Mouse (Mus musculus) testis, postnatal 14 days (tissue): ENCODE measurements around the gene Dlx3.

Source experiments
- DNase-seq: peaks from one replicate; pipeline ENCODE4 v3.0.0; 2021; ENCODE audit warnings: low spot score

The Dlx3 gene

GRCm38 (mm10) chr11:95125366-95125948 is 5.5 kb downstream of the Dlx3 start:
- DNase-seq: no peak

- no peak for DNase-seq
Measured at GRCm38 (mm10) chr11:95126272-95127245, 6.6 kb downstream of the Dlx3 start.

GRCm38 (mm10) chr11:95128359-95128758 is 8.4 kb downstream of the Dlx3 start:
- DNase-seq: no peak

DNA sequence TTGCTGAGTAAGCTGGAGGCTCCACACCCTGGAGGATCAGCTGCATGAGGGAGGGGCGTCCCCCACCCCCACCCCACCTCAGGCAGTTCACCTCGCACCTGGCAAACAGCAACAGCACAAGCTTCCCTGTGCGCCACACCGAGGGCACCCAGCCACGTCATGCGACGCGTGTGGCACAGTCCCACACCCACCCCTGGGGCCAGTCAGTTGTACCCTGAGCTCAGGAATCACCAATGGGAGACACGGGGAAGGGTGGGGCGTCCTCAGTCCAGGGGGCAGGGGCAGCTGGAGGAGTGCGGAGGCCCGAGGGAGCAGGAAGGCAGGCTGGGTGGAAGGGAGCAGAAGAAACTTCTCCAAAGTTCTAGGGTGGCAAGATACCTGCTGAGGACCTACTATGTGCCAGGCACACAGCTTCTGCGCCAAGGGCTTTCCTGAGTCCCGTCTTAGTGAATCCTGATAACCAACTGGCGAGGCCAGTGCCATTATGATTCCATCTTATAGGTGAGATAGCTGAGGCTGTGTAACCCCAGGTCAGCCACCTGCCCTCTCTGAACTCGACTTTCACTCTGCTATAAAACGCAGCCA is 10.8 kb downstream of the Dlx3 start:
- DNase-seq: no peak

DNA sequence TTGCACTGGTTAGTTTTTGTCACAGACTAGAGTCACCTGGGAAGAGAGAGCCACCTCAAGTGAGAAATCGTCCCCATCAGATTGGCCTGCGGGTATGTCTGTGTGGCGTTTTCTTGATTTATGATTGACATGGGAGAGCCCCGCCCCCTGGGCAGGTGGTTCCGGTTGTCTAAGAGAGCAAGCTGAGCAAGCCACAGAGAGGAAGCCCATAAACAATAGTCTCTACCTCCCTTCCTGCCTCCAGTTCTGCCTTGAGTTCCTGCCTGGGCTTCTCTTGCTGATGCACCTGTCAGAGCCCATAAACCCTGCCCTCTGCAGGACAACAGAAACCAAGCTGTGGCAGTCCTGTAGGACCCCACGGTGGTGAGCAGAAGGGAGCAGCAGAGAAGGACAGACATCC is 13.4 kb downstream of the Dlx3 start:
- no peak for DNase-seq

DNA sequence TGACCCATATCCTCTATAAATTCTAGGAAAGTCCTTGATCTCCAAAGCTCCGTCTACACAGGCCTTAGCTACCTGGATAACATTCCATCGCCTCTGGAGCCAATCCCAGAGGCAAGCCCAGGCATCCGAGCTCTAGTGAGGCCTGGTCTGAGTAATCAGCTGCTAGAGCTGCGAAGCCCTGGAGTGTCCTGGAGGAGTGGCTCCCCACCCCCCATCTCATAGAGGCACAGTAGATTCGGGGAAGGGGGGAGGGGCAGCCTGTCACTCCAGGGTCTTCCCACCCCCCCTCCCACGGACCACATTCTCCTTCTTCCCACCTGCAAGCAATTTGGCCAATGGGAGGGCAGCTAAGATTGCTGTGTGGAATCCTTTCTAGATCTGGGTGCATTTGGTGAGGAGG is 17.4 kb downstream of the Dlx3 start:
- no peak for DNase-seq

- no peak for DNase-seq
Measured at GRCm38 (mm10) chr11:95139871-95140270, 20.0 kb downstream of the Dlx3 start.

- no peak for DNase-seq
Measured at GRCm38 (mm10) chr11:95142258-95142657, 22.3 kb downstream of the Dlx3 start.

- DNase-seq: no peak
Measured at GRCm38 (mm10) chr11:95142980-95143575, 23.2 kb downstream of the Dlx3 start.

DNA sequence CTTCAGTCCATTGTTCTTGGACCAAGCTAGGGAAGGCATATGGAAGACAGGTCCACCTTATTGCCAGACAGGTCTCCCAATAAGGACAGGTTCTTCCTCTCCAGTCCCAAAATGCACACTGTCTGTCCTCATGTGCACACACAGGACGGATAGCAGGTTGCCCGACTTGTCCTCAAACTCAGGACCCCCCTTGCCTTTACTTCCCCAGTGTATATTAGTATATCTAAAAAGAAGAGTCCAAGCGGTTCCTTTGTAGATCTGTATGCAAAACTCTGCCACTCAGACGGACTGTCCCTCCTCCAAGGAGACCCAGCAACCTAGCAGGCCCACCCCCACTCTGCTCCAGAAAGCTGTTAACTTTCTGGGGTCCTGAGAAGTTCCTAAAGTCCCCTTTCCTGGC is 23.7 kb downstream of the Dlx3 start:
- no peak for DNase-seq

- DNase-seq: no peak
Measured at GRCm38 (mm10) chr11:95144091-95144945, 24.4 kb downstream of the Dlx3 start.

DNA sequence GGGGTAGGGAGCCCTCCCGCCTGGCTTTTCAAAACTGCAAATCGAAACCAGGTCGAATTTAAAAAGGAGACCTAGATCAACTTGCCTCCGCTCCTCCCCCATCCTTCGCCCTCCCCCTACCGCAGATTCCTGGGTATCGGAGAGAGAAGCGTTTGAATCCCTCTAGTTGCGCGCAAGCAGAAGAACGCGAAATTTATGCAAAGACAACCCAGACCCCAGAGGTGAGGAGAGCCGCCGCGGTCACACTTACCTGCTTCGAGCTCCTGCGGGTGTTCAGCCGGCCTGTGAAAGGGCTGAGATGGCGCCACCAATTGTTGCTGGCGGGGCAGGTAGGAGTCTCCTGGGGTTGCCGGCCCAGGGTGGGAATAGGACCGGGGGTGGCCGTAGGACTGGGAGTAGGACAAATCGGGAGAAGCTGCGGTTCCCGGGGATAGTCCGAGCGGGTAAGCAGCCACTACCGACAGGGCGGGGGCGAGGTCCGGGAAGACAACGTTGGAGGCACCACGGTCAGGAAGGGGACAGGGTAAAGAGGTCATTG is 25.1 kb downstream of the Dlx3 start:
- DNase-seq: no peak

- DNase-seq: no peak
Measured at GRCm38 (mm10) chr11:95145851-95146403, 26.0 kb downstream of the Dlx3 start, which contains the start of gene Dlx4. Dlx4 (minus strand) TSS chr11:95146263.

DNA sequence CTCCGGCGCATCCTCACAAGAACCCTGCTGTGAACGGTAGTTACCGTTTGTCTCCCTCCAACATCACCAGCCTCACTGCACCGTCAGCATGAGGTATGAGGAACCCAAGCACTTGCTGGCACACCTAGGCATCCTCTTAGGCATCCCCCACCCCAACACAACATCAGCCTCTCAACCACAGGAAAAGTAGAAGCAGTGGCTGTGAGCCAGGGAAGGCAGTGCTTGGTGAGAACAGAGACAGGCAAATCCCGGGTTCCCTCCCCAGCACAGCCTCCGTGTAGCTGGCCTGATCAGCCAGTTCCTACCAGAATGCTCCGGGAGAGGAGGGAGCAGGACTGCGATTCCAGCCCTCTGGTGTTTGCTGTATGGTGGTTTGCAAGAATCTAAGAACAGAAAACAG is 28.8 kb downstream of the Dlx3 start:
- DNase-seq: no peak

DNA sequence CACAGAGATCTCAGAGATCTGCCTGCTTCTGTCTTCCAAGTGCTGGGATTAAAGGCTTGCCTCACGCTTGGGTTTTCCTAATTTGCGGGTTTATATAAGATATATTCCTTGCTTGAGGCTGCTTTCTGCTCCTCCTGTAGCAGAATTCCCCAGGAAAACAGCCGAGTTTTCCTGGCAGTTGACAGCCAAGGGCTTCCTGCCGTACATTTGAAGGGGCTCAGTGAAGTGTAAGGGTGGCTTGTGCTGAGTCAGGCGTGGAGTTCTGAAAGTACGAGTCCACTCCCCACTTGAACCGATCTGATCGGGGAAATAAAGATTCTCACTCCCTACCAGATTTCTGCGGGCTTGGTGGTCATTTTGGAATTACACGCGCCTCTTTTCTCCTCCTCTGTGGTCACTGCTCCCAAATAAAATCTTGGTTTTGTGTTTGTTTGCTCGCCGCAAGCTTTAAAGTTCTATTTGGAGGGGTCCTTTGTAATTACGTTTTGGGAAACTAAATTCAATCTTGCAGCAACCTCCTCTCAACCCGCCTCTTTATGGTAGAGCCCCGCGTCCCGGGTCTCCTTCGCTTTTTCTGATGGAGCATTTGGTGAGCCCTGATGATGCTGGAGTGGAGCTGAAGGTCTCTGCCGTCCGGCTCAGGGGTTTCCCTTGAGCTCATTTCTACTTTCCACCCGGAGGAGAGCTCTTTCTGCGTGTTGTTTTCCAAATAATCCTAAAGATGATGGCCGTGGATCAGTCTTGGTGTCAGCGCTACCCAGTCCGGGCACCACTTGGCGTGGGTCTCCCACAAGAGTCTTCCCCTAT is 29.7 kb downstream of the Dlx3 start:
- no peak for DNase-seq

DNA sequence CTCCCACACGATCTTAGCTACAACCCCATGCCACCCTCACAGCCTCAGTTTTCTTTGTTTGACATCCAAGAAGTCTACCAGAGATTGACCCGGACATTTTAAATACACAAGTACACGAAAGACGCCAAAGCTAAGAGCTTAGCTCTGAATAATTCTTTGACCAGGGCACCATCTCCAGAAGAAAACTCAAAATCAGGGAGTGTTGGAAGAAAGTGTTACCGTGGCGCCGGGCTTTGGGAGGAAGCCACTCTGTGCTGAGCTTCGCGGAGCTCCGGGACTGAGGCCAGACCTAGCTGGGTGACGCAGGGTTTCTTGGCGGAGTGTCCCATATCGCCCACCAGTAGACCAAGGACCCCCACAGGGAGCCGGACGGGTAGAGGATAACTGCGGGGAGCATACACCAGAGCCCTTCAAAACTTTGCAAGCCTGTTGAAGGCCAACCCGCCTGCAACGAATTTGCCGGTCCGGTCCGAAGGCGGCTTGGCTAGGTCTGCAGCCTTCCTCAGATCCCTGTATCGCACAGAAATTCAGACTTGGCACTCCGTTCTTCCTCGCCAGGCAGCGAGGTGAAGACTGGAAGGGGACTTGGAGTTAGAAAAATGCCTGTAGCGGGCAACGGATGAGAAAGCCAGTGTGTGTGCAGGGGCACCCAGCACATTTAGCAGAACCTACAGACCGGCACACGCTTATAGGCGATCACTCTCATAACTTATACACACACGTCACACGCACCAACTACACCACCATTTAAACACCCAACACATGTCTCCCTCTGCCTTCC is 30.5 kb downstream of the Dlx3 start:
- no peak for DNase-seq

GRCm38 (mm10) chr11:95153116-95153515 is 33.2 kb downstream of the Dlx3 start:
- DNase-seq: no peak

- DNase-seq: no peak
Measured at GRCm38 (mm10) chr11:95153681-95154080, 33.8 kb downstream of the Dlx3 start.

GRCm38 (mm10) chr11:95155511-95155910 is 35.6 kb downstream of the Dlx3 start:
- no peak for DNase-seq
